8 mouse cellular contexts compared by ENCODE assay signal in genomic region chr5:47982941-47983701, GRCm38 (mm10). TPM values are rescaled to one million over a fixed set of nuclear protein-coding genes. Genes with fewer than 3 reads are reported as not detected.
DNase-seq lines count a peak whose midpoint lies in the region; ATAC-seq and TF ChIP-seq lines count a peak whose summit lies in the region.

TSS of gene Slit2 (plus strand) at chr5:47983138.

- ATAC-seq in forebrain, embryonic 12.5 days (ENCODE audit: low FRiP score), result peak; percentile 89
- peak; percentile 86 for ATAC-seq in heart, embryonic 16.5 days (replicated peaks; ENCODE audit: extremely low read depth, insufficient read depth, low FRiP score)
- peak; percentile 78 for ATAC-seq in liver, embryonic 16.5 days (ENCODE audit: low read depth)
- peak; percentile 87 for ATAC-seq in neural tube, embryonic 13.5 days (ENCODE audit: low read depth)

- H3K36me3 ChIP-seq in forebrain, embryonic 12.5 days (replicated peaks), result no peaks in the 10 kb centered on the region
- H3K36me3 ChIP-seq in heart, embryonic 16.5 days (ENCODE audit: control insufficient read depth, insufficient read depth), result no peaks in the 10 kb centered on the region
- H3K36me3 ChIP-seq in liver, embryonic 16.5 days (ENCODE audit: control insufficient read depth, insufficient read depth), result no peaks in the 10 kb centered on the region
- no peaks in the 10 kb centered on the region for H3K36me3 ChIP-seq in neural tube, embryonic 13.5 days
- H3K36me3 ChIP-seq in thymus, adult 2 months (ENCODE audit: control insufficient read depth, insufficient read depth, low read length), result no peaks in the 10 kb centered on the region

- no peak for TF ChIP-seq POLR2A in thymus, adult 2 months (IDR thresholded peaks at IDR 0.05; ENCODE audit: control insufficient read depth, extremely low read depth, insufficient read depth, low read length, poor library complexity)

- DNase-seq in cerebellum, postnatal 25 days, result peak; percentile 69 to 81
- no peak for DNase-seq in cerebellum, adult 9-11 months
- DNase-seq in kidney, postnatal 25 days, result peak; percentile 88 to 92
- DNase-seq in thymus, adult 2 months, result peak; percentile 32

- peaks cover 21% of the 10 kb centered on the region for H3K27me3 ChIP-seq in forebrain, embryonic 12.5 days
- peaks cover 31% of the 10 kb centered on the region for H3K27me3 ChIP-seq in heart, embryonic 16.5 days (ENCODE audit: control insufficient read depth, insufficient read depth, low read length)
- H3K27me3 ChIP-seq in liver, embryonic 16.5 days (ENCODE audit: control insufficient read depth, insufficient read depth, low read depth, low read length), result peaks cover 40% of the 10 kb centered on the region
- H3K27me3 ChIP-seq in neural tube, embryonic 13.5 days, result no peaks in the 10 kb centered on the region
- H3K27me3 ChIP-seq in thymus, adult 2 months (ENCODE audit: control insufficient read depth, insufficient read depth, low read length), result peaks cover 5% of the 10 kb centered on the region; the same call in 1 of the 2 replicates

- H3K4me2 ChIP-seq in forebrain, embryonic 12.5 days, result peak within 1 kb of the TSS; percentile 98
- H3K4me2 ChIP-seq in heart, embryonic 16.5 days (ENCODE audit: low read depth, low read length), result peak within 1 kb of the TSS; percentile 94
- peak within 1 kb of the TSS; percentile 81 for H3K4me2 ChIP-seq in liver, embryonic 16.5 days (ENCODE audit: low read depth, low read length)
- peak within 1 kb of the TSS; percentile 96 for H3K4me2 ChIP-seq in neural tube, embryonic 13.5 days

- TF ChIP-seq CTCF in thymus, adult 2 months (IDR thresholded peaks at IDR 0.05; ENCODE audit: borderline replicate concordance, control insufficient read depth, extremely low read depth, insufficient read depth, low read length, poor library complexity), result no peak

- peaks cover 31% of the 10 kb centered on the region for H3K4me1 ChIP-seq in forebrain, embryonic 12.5 days
- peaks cover 15% of the 10 kb centered on the region for H3K4me1 ChIP-seq in heart, embryonic 16.5 days (ENCODE audit: control insufficient read depth, insufficient read depth, low read length)
- no peaks in the 10 kb centered on the region for H3K4me1 ChIP-seq in liver, embryonic 16.5 days (ENCODE audit: control insufficient read depth, low read depth, low read length)
- H3K4me1 ChIP-seq in neural tube, embryonic 13.5 days (replicated peaks), result peaks cover 39% of the 10 kb centered on the region
- peaks cover 2% of the 10 kb centered on the region; the same call in 1 of the 2 replicates for H3K4me1 ChIP-seq in thymus, adult 2 months (replicated peaks; ENCODE audit: control insufficient read depth, insufficient read depth, low read length)

- no peaks in the 10 kb centered on the region for H3K9me3 ChIP-seq in forebrain, embryonic 12.5 days
- H3K9me3 ChIP-seq in heart, embryonic 16.5 days (replicated peaks; ENCODE audit: control insufficient read depth, low read length), result no peaks in the 10 kb centered on the region
- no peaks in the 10 kb centered on the region for H3K9me3 ChIP-seq in liver, embryonic 16.5 days (replicated peaks; ENCODE audit: control insufficient read depth, low read length)
- no peaks in the 10 kb centered on the region for H3K9me3 ChIP-seq in neural tube, embryonic 13.5 days

- WGBS in forebrain, embryonic 12.5 days, result under 1% methylated on average over 66 of the region's 66 CpGs
- WGBS in heart, embryonic 16.5 days, result under 1% methylated on average over 66 of the region's 66 CpGs
- under 1% methylated on average over 66 of the region's 66 CpGs for WGBS in liver, embryonic 16.5 days (ENCODE audit: insufficient replicate concordance)
- under 1% methylated on average over 66 of the region's 66 CpGs for WGBS in neural tube, embryonic 13.5 days
- WGBS in thymus, adult 2 months, result 2% methylated on average over 65 of the region's 66 CpGs

- H3K4me3 ChIP-seq in forebrain, embryonic 12.5 days (replicated peaks), result peak within 1 kb of the TSS; percentile 73
- H3K4me3 ChIP-seq in heart, embryonic 16.5 days (ENCODE audit: low read length), result peak within 1 kb of the TSS; percentile 86
- H3K4me3 ChIP-seq in liver, embryonic 16.5 days (ENCODE audit: low read depth, low read length), result peak within 1 kb of the TSS; percentile 61
- peak within 1 kb of the TSS; percentile 79 for H3K4me3 ChIP-seq in neural tube, embryonic 13.5 days
- H3K4me3 ChIP-seq in thymus, adult 2 months (ENCODE audit: control insufficient read depth, insufficient read depth, low read length), result peak within 1 kb of the TSS; percentile 42

- peak within 1 kb of the TSS; percentile 74 for H3K9ac ChIP-seq in forebrain, embryonic 12.5 days
- H3K9ac ChIP-seq in heart, embryonic 16.5 days (ENCODE audit: low read length), result peak within 1 kb of the TSS; percentile 84
- H3K9ac ChIP-seq in liver, embryonic 16.5 days (ENCODE audit: low read depth, low read length), result peak within 1 kb of the TSS; percentile 37; the same call in 1 of the 2 replicates
- H3K9ac ChIP-seq in neural tube, embryonic 13.5 days, result peak within 1 kb of the TSS; percentile 85

- H3K27ac ChIP-seq in forebrain, embryonic 12.5 days, result peak within 1 kb of the TSS; percentile 82
- H3K27ac ChIP-seq in heart, embryonic 16.5 days (ENCODE audit: low read length), result peak within 1 kb of the TSS; percentile 82
- H3K27ac ChIP-seq in liver, embryonic 16.5 days (ENCODE audit: low read length), result no peak within 1 kb of the TSS
- peak within 1 kb of the TSS; percentile 80 for H3K27ac ChIP-seq in neural tube, embryonic 13.5 days (replicated peaks)
- H3K27ac ChIP-seq in thymus, adult 2 months (ENCODE audit: control insufficient read depth, insufficient read depth, low read length), result no peak within 1 kb of the TSS

RNA-seq across cellular contexts. Expression of gene Slit2, which starts in this region (rescaled TPM):
- 34.0 and 35.5 TPM in 2 replicates for polyA plus RNA-seq in forebrain, embryonic 12.5 days (2016; fragmentation: Nextera tagmentation; extraction: Ambion mirVana)
- 14.6 and 19.4 TPM in 2 replicates for polyA plus RNA-seq in heart, embryonic 16.5 days (2015; fragmentation: Nextera tagmentation; extraction: Ambion mirVana)
- 0.47 and 0.65 TPM in 2 replicates for polyA plus RNA-seq in liver, embryonic 16.5 days (2015; fragmentation: Nextera tagmentation; extraction: Ambion mirVana)
- 47.2 and 52.6 TPM in 2 replicates for polyA plus RNA-seq in neural tube, embryonic 13.5 days (2015; fragmentation: Nextera tagmentation; extraction: Ambion mirVana)
- polyA plus RNA-seq in thymus, adult 2 months (2012; rRNA removed), result 0.73 and 0.74 TPM in 2 replicates

Comparison
In these comparisons a context has a peak if more than half of its experiments do, and no peak if none do; other contexts are left out.
1. Peak in ATAC-seq, H3K4me3 ChIP-seq, H3K9ac ChIP-seq and H3K4me2 ChIP-seq in liver, embryonic 16.5 days; RNA of the gene not detected or under 1 TPM.
2. Peak in DNase-seq and H3K4me3 ChIP-seq in thymus, adult 2 months; RNA of the gene not detected or under 1 TPM.
3. H3K27ac ChIP-seq: peak in forebrain, embryonic 12.5 days (single experiment), heart, embryonic 16.5 days (single experiment) and neural tube, embryonic 13.5 days (single experiment); none in liver, embryonic 16.5 days (single experiment) and thymus, adult 2 months (single experiment).
4. Peak in every context shown above with its lines, with median percentiles within 50 percentile points of each other: ATAC-seq, H3K4me2 ChIP-seq, H3K4me3 ChIP-seq and H3K9ac ChIP-seq.